Mouse (Mus musculus) kidney, adult 2 months (tissue): ENCODE results near the gene Mindy2. TPM values are rescaled to one million over a fixed set of nuclear protein-coding genes. Genes with fewer than 3 reads are reported as not detected.
"Not testable (repeated sequence)": the region's sequence is repeated elsewhere in the genome, so short reads cannot be mapped to it uniquely, and the experiment has no call there.

Experiments used
- DNase-seq: peaks from one replicate; pipeline ENCODE4 v3.0.0; 2021
- H3K27ac ChIP-seq: fragments of 200-500 bp; 2 replicates; pipeline ENCODE4 v1.5.1; 2012; ENCODE audit warnings: low read depth, low read length, control low read depth, inconsistent platforms; ENCODE audit not compliant: insufficient read depth
- H3K27me3 ChIP-seq: fragments of 200-500 bp; replicated peaks from 2 replicates; pipeline ENCODE4 v1.6.1; 2012; ENCODE audit warnings: mild to moderate bottlenecking, moderate library complexity, low read length, inconsistent platforms; ENCODE audit not compliant: control insufficient read depth, insufficient read depth
- H3K36me3 ChIP-seq: fragments of 200-500 bp; 2 replicates; pipeline ENCODE4 v1.6.1; 2012; ENCODE audit warnings: mild to moderate bottlenecking, moderate library complexity, low read length, inconsistent platforms; ENCODE audit not compliant: control insufficient read depth, insufficient read depth
- H3K4me1 ChIP-seq: fragments of 200-500 bp; 2 replicates; pipeline ENCODE4 v1.6.1; 2011; ENCODE audit warnings: low read length; ENCODE audit not compliant: control insufficient read depth, insufficient read depth
- H3K4me3 ChIP-seq: fragments of 200-500 bp; 2 replicates; pipeline ENCODE4 v1.5.1; 2011; ENCODE audit warnings: mild to moderate bottlenecking, low read depth, low read length, control low read depth; ENCODE audit not compliant: insufficient read depth
- CTCF ChIP-seq: fragments of 200-500 bp; conservative IDR thresholded peaks from 2 replicates; pipeline ENCODE4 v1.5.1; 2011; ENCODE audit warnings: low read depth, mild to moderate bottlenecking, control low read depth, low read length, moderate library complexity, mixed read lengths; ENCODE audit not compliant: insufficient read depth, insufficient read length
- POLR2A ChIP-seq: fragments of 200-500 bp; IDR thresholded peaks from one replicate; pipeline ENCODE4 v1.6.1; 2011; ENCODE audit warnings: low read depth, low read length, control low read depth
- WGBS: fragments of 180-500 bp; shearing (Covaris S2); methylation state at CpG from one replicate; pipeline ENCODE4 v1.1.7; 2018; 5-methylcytosine and 5-hydroxymethylcytosine counted together
- polyA plus RNA-seq: library from polyadenylated mRNA; depleted of rRNA; stranded (reverse); fragments of >200 nt; gene quantifications from 2 replicates; pipeline ENCODE4 v1.2.3, GENCODE M21; 2012; rRNA removed

Mindy2 gene
- polyA plus RNA-seq, 1 experiment = 10.0 TPM

DNA sequence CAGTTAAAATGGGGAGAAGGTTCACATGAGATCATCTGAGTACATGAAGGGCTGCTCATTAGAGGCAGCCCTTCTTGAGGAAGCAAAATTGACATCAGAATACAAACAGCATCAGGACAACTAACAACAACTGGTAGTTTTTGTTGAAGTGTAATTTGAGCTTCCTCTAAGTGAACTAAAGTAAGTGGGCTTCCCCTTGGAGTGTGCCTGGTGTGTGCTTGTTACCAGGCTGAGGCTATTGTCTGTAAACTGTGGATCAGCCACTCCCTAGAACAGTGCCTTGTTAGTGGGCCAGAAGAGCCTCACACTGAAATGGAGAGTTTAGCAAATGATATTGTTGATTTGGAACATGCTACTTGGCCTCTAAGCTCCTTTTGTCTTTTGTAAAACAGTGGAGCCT is 101.5 kb downstream of the Mindy2 start:
- H3K27ac ChIP-seq = no peak overlapping the region
- H3K4me1 ChIP-seq = peaks cover 7% of the 10 kb centered on the region; the same call in 1 of the 2 replicates
- no peak overlapping the region for H3K4me3 ChIP-seq
- no peak for DNase-seq
- TF ChIP-seq POLR2A = no peak
- no peak for TF ChIP-seq CTCF
- peaks cover 7% of the 10 kb centered on the region; the same call in 1 of the 2 replicates for H3K36me3 ChIP-seq
- H3K27me3 ChIP-seq = no peaks in the 10 kb centered on the region; the same call in 1 of the 2 replicates

DNA sequence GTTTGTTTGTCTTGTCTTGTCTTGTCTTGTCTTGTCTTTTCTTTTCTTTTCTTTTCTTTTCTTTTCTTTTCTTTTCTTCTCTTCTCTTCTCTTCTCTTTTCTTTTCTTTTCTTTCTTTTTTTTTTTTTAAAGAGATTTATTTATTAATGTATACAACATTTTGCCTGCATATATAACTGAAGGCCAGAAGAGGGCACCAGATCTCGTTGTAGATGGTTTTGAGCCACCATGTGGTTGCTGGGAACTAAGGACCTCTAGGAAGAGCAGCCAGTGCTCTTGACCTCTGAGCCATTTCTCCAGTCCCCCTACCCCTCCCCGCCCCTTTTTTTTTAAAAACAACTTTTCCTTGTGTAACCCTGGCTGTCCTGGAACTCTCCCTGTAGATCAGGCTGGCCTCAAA is 104.7 kb downstream of the Mindy2 start:
- not testable (repeated sequence) for H3K36me3 ChIP-seq, H3K27ac ChIP-seq, H3K27me3 ChIP-seq, H3K4me1 ChIP-seq, DNase-seq, H3K4me3 ChIP-seq
- 98% methylated on average over 2 of the region's 2 CpGs for WGBS

DNA sequence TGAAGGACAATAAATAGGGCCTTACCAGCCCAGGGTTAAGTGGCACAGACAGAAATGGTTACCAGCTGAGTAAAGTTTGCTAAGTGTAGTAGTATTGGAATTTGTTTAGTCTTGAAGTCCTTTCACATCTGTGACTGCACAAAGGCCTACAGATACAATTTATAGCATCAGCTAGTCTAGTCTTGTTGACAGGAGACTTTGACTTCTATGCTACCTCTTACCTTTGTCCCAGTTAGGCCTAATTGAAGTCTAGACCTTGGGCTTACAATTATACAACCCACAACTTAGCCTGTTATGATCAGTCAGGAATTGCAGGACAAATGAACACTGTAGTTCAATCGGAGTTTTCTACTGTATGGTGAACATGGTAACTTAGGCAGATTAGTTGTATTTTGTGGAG is 105.5 kb downstream of the Mindy2 start:
- H3K4me1 ChIP-seq = peaks cover 7% of the 10 kb centered on the region; the same call in 1 of the 2 replicates
- H3K27ac ChIP-seq = peak overlapping the region; percentile 74
- WGBS = 69% methylated on average over 1 of the region's 1 CpGs
- TF ChIP-seq CTCF (no peak), POLR2A (no peak)
- H3K27me3 ChIP-seq = no peaks in the 10 kb centered on the region; the same call in 1 of the 2 replicates
- peaks cover 7% of the 10 kb centered on the region; the same call in 1 of the 2 replicates for H3K36me3 ChIP-seq
- H3K4me3 ChIP-seq = no peak overlapping the region
- DNase-seq = peak; percentile 51

Other genes starting within 250 kb of the Mindy2 start
- 1.2 and 1.5 TPM in 2 replicates for gene Ccnb2, start 235.6 kb downstream of the Mindy2 start, polyA plus RNA-seq
- gene Rnf111, start 153.4 kb downstream of the Mindy2 start, polyA plus RNA-seq = 29.4 and 30.6 TPM in 2 replicates
- gene Sltm, start 114.4 kb downstream of the Mindy2 start, polyA plus RNA-seq = 6.5 and 8.0 TPM in 2 replicates
- gene Gm10642, start 923 bp downstream of the Mindy2 start, polyA plus RNA-seq = 0.38 and 0.41 TPM in 2 replicates
- 14.5 and 15.3 TPM in 2 replicates for gene Adam10, start 21.8 kb upstream of the Mindy2 start, polyA plus RNA-seq